Mouse (Mus musculus) spleen, adult 2 months (tissue): Measurements from ENCODE around the gene Rcsd1. TPM values are rescaled to one million over a fixed set of nuclear protein-coding genes. Genes with fewer than 3 reads are reported as not detected.

Experiments
- DNase-seq, 2 experiments: peaks; one replicate each; pipeline versions ENCODE4 v3.0.0 to v3.0.0-alpha.2; 2012 to 2021; ENCODE audit warnings: low spot score in 2 of 2, low read depth in 1 of 2
- H3K27ac ChIP-seq: fragments of 200-500 bp; 2 replicates; pipeline ENCODE4 v1.5.1; 2012; ENCODE audit warnings: low read length, inconsistent platforms; ENCODE audit not compliant: insufficient read depth
- H3K27me3 ChIP-seq: fragments of 200-500 bp; 2 replicates; pipeline ENCODE4 v1.6.1; 2012; ENCODE audit warnings: mild to moderate bottlenecking, moderate library complexity, low read length, inconsistent platforms; ENCODE audit not compliant: control insufficient read depth, insufficient read depth
- H3K36me3 ChIP-seq: fragments of 200-500 bp; 2 replicates; pipeline ENCODE4 v1.6.1; 2012; ENCODE audit warnings: mild to moderate bottlenecking, low read length, inconsistent platforms; ENCODE audit not compliant: control insufficient read depth, insufficient read depth
- H3K4me1 ChIP-seq: fragments of 200-500 bp; 2 replicates; pipeline ENCODE4 v1.6.1; 2011; ENCODE audit warnings: inconsistent platforms; ENCODE audit not compliant: control insufficient read depth, insufficient read depth, insufficient read length
- H3K4me3 ChIP-seq: fragments of 200-500 bp; 2 replicates; pipeline ENCODE4 v1.5.1; 2011; ENCODE audit warnings: mild to moderate bottlenecking, inconsistent platforms; ENCODE audit not compliant: insufficient read depth, insufficient read length; ENCODE audit errors: extremely low read depth
- CTCF ChIP-seq: fragments of 200-500 bp; IDR thresholded peaks from 2 replicates; pipeline ENCODE4 v1.5.1; 2011; ENCODE audit warnings: mild to moderate bottlenecking, inconsistent platforms; ENCODE audit not compliant: insufficient read depth, insufficient read length, insufficient replicate concordance; ENCODE audit errors: extremely low read depth
- POLR2A ChIP-seq: fragments of 200-500 bp; IDR thresholded peaks from 2 replicates; pipeline ENCODE4 v1.6.1; 2011; ENCODE audit warnings: low read depth, low read length, inconsistent platforms
- WGBS: fragments of 180-500 bp; shearing (Covaris S2); methylation state at CpG from one replicate; pipeline ENCODE4 v1.1.7; 2018; 5-methylcytosine and 5-hydroxymethylcytosine counted together
- polyA plus RNA-seq: library from polyadenylated mRNA; depleted of rRNA; stranded (reverse); fragments of >200 nt; gene quantifications from 2 replicates; pipeline ENCODE4 v1.2.3, GENCODE M21; 2012

Gene Rcsd1
- polyA plus RNA-seq, 1 experiment, result 68.3 TPM

- H3K4me1 ChIP-seq, result peaks cover 3% of the 10 kb centered on the region; the same call in 1 of the 2 replicates
- WGBS, result 83% methylated on average over 14 of the region's 14 CpGs
- no peaks in the 10 kb centered on the region for H3K27me3 ChIP-seq
- TF ChIP-seq CTCF, result no peak
- no peak for TF ChIP-seq POLR2A
- H3K27ac ChIP-seq, result no peak overlapping the region
- no peak for DNase-seq
- no peak overlapping the region for H3K4me3 ChIP-seq
- H3K36me3 ChIP-seq, result peaks cover 68% of the 10 kb centered on the region
These were observed 54.1 kb downstream of the Rcsd1 start for GRCm38 (mm10) chr1:165655482-165655881.

DNA sequence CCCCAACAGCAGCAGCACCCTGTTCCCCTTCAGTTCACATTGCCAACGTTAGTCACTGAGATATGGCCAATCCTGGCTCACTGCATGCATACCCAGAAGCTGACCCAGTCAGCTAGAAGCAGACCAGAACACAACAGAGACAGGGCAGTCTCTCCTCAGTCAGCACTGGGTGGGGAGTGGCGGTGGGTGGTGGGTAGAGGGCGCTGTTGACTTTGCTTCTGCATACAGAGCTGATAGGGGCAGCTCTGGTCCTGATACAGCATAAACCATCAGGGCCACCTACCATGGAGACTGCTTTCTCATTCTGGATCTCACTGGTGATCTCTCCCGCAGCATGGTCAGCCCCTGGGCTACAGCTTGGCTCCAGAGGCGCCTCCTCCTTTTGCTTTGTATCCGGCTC lies 54.5 kb downstream of the Rcsd1 start:
- H3K27me3 ChIP-seq, result no peaks in the 10 kb centered on the region
- H3K4me3 ChIP-seq, result no peak overlapping the region
- H3K4me1 ChIP-seq, result peaks cover 3% of the 10 kb centered on the region; the same call in 1 of the 2 replicates
- TF ChIP-seq POLR2A (no peak), CTCF (peak; percentile 25; the same call in 1 of the 2 replicates)
- no peak overlapping the region for H3K27ac ChIP-seq
- WGBS, result 77% methylated on average over 6 of the region's 6 CpGs
- peak in 1 of 2 experiments; percentile 53 for DNase-seq
- peaks cover 67% of the 10 kb centered on the region for H3K36me3 ChIP-seq

- Histone ChIP-seq H3K36me3 (peaks cover 64% of the 10 kb centered on the region), H3K27ac (no peak overlapping the region), H3K4me1 (peaks cover 3% of the 10 kb centered on the region; the same call in 1 of the 2 replicates), H3K27me3 (no peaks in the 10 kb centered on the region), H3K4me3 (no peak overlapping the region)
- no peak for TF ChIP-seq POLR2A
- TF ChIP-seq CTCF, result no peak
- WGBS, result 86% methylated on average over 14 of the region's 14 CpGs
- no peak for DNase-seq
These were observed 56.3 kb downstream of the Rcsd1 start for GRCm38 (mm10) chr1:165653126-165653885.

DNA sequence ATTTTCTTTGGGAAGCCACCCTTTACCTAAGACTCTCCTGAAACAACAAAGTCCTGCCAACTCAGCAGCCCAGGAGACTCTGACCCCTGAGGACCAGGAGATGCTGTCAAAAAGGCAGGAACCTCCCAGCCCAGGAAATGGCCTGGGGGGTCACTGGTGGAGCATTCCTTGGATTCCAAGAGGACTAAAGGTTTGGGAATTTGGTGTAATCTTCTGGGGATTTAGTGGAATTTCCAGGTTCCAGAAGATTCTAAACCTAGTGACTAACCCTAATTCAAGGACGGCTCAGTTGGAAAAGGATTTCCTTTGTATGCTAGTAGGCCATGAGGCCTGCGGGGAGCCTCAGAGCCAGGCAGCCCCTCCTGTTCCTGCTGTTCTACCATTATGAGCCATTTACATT lies 57.0 kb downstream of the Rcsd1 start:
- peaks cover 57% of the 10 kb centered on the region for H3K36me3 ChIP-seq
- WGBS, result 86% methylated on average over 2 of the region's 2 CpGs

DNA sequence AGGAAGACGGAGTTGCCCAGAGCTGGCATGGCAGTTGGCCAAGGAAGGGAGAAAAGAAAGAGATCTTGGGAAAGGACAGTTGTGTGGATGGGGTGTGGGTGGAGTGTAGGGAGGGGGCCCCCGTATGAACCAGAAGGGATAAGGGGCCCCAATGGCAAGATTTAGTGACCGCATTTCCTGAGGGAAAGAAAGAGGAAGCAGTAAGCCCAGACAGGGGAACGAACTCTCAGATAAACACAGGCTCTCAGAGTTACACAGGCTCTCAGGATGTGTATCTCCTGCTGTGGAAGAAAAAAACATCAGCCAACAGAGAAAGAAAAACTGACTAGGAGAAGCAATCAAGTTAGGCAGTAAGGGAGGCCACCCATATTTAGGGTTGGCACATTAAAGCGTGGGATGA lies 58.4 kb downstream of the Rcsd1 start:
- H3K27me3 ChIP-seq, result no peaks in the 10 kb centered on the region
- WGBS, result 38% methylated on average over 5 of the region's 5 CpGs
- peaks cover 3% of the 10 kb centered on the region; the same call in 1 of the 2 replicates for H3K4me1 ChIP-seq
- no peak overlapping the region for H3K4me3 ChIP-seq
- DNase-seq, result no peak
- no peak for TF ChIP-seq POLR2A
- TF ChIP-seq CTCF, result no peak
- peaks cover 52% of the 10 kb centered on the region for H3K36me3 ChIP-seq
- no peak overlapping the region for H3K27ac ChIP-seq

More for the DNA sequence above, 57.0 kb downstream of the Rcsd1 start:
- H3K4me1 ChIP-seq, result peaks cover 3% of the 10 kb centered on the region; the same call in 1 of the 2 replicates
- no peak for DNase-seq
- 0 out of 2 replicates have a peak overlapping the region, but pooled peaks have one; percentile 15 for H3K27ac ChIP-seq
- no peak overlapping the region for H3K4me3 ChIP-seq
- TF ChIP-seq POLR2A (no peak), CTCF (no peak)
- H3K27me3 ChIP-seq, result no peaks in the 10 kb centered on the region

DNA sequence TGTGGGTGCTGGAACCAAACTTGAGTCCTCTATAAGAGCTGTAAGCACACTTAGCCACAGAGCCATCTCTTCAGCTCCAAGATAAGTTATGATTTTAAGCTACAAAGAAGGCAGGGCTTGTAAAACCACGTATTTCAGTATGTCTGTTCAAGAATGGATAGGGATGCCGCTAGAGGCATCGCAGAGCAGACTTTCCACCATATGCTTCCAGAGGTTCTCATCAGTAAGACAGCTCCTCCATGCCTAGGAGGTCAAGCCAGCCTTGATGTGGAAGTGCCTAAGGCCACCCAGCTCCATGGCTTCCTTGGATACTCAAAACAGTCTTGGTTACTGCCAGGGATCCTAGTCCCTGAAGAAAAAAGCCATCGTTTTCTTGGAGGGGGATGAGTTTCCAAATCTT lies 64.5 kb downstream of the Rcsd1 start:
- H3K4me3 ChIP-seq, result no peak overlapping the region
- H3K27me3 ChIP-seq, result no peaks in the 10 kb centered on the region
- H3K4me1 ChIP-seq, result peaks cover 3% of the 10 kb centered on the region; the same call in 1 of the 2 replicates
- TF ChIP-seq POLR2A (no peak), CTCF (no peak)
- no peak for DNase-seq
- 75% methylated on average over 4 of the region's 4 CpGs for WGBS
- peaks cover 9% of the 10 kb centered on the region for H3K36me3 ChIP-seq
- no peak overlapping the region for H3K27ac ChIP-seq

DNA sequence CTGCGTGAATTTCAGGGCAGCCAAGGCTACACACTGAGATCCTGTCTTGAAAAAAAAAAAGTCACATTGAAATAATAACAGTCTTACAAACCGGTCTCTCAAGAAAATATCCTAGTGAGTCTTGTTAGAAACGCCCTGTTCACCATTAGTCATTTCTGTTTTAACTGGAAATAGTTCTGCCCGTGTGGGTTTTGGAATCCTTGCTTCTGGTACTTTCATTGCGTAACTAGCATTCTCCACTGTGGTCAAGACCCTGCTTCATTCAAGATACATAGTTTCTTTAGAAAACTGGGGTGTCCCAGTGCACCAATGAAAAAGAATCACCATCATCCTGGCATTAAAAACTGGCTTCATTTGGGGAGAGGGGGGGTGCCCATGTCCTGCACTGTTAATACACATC lies 65.8 kb downstream of the Rcsd1 start:
- Histone ChIP-seq H3K27me3 (no peaks in the 10 kb centered on the region), H3K4me3 (no peak overlapping the region), H3K4me1 (peaks cover 3% of the 10 kb centered on the region; the same call in 1 of the 2 replicates), H3K36me3 (0 out of 2 replicates have a peak, but pooled peaks cover 2% of the 10 kb centered on the region), H3K27ac (no peak overlapping the region)
- WGBS, result 63% methylated on average over 5 of the region's 5 CpGs
- TF ChIP-seq POLR2A, result no peak
- no peak for TF ChIP-seq CTCF
- DNase-seq, result no peak
